Mouse (Mus musculus) liver, adult 2 months (tissue): ENCODE measurements around the gene Tuba4a.

Experiments used
- CTCF ChIP-seq: fragments of 200-500 bp; IDR thresholded peaks from 2 replicates; pipeline ENCODE4 v1.5.1; 2011; ENCODE audit warnings: low read depth, low read length, control low read depth
- POLR2A ChIP-seq: fragments of 200-500 bp; IDR thresholded peaks from 2 replicates; pipeline ENCODE4 v1.6.1; 2011; ENCODE audit warnings: low read length, control low read depth; ENCODE audit not compliant: insufficient read depth; ENCODE audit errors: extremely low read depth

GRCm38 (mm10) chr1:75179334-75180104 lies 40.1 kb downstream of the Tuba4a start:
- TF ChIP-seq POLR2A: no peak
- no peak for TF ChIP-seq CTCF
